Mouse (Mus musculus) stomach, postnatal 0 days (tissue): Measurements from ENCODE around the gene Bricd5. TPM values are rescaled to one million over a fixed set of nuclear protein-coding genes. Genes with fewer than 3 reads are reported as not detected.

Source experiments
- ATAC-seq: fragments of 200-750 bp; cut with Nextera tagmentation; 2 replicates; pipeline ENCODE4 v1.8.0; 2017; ENCODE audit not compliant: low FRiP score, low TSS enrichment
- DNase-seq: peaks from one replicate; pipeline ENCODE4 v3.0.0-alpha.2; 2016; ENCODE audit warnings: low spot score
- H3K27ac ChIP-seq: fragments of 300-500 bp; sonication (generic); replicated peaks from 2 replicates; pipeline ENCODE4 v1.5.1; 2014; ENCODE audit warnings: mild to moderate bottlenecking, control low read depth
- H3K27me3 ChIP-seq: fragments of 300-500 bp; sonication (generic); 2 replicates; pipeline ENCODE4 v1.6.1; 2014; ENCODE audit warnings: low read length; ENCODE audit not compliant: control insufficient read depth, insufficient read depth
- H3K36me3 ChIP-seq: fragments of 300-500 bp; sonication (generic); 2 replicates; pipeline ENCODE4 v1.6.1; 2014; ENCODE audit warnings: low read length, mixed read lengths; ENCODE audit not compliant: control insufficient read depth, insufficient read depth
- H3K4me1 ChIP-seq: fragments of 300-500 bp; sonication (generic); replicated peaks from 2 replicates; pipeline ENCODE4 v1.6.1; 2014; ENCODE audit warnings: antibody characterized with exemption; ENCODE audit not compliant: control insufficient read depth, insufficient read depth
- H3K4me2 ChIP-seq: fragments of 300-500 bp; sonication (generic); replicated peaks from 2 replicates; pipeline ENCODE4 v1.6.1; 2014; ENCODE audit warnings: low read depth, mild to moderate bottlenecking, control low read depth, moderate library complexity
- H3K4me3 ChIP-seq: fragments of 300-500 bp; sonication (generic); 2 replicates; pipeline ENCODE4 v1.5.1; 2014; ENCODE audit warnings: low read depth, low read length, control low read depth
- H3K9ac ChIP-seq: fragments of 300-500 bp; sonication (generic); 2 replicates; pipeline ENCODE4 v1.6.1; 2014; ENCODE audit warnings: mild to moderate bottlenecking, low read length, control low read depth, mixed read lengths
- H3K9me3 ChIP-seq: fragments of 300-500 bp; sonication (generic); 2 replicates; pipeline ENCODE4 v1.6.1; 2016; ENCODE audit warnings: low read length; ENCODE audit not compliant: control insufficient read depth
- CTCF ChIP-seq: IDR thresholded peaks from 2 replicates; pipeline ENCODE4 v1.5.1; 2016; ENCODE audit warnings: antibody characterized with exemption, low read depth, mild to moderate bottlenecking, moderate library complexity
- EP300 ChIP-seq: optimal IDR thresholded peaks from 2 replicates; pipeline ENCODE3; 2016; ENCODE audit warnings: antibody characterized with exemption
- WGBS: fragments of 180-500 bp; shearing (Covaris S2); extraction: QIAGEN DNeasy Blood & Tissue Kit; methylation state at CpG from one replicate; pipeline ENCODE4 v1.1.7; 2014; 5-methylcytosine and 5-hydroxymethylcytosine counted together
- polyA plus RNA-seq: library from polyadenylated mRNA; unstranded; fragments of >200 nt; fragmentation: Nextera tagmentation; extraction: Ambion mirVana; gene quantifications from 2 replicates; pipeline ENCODE4 v1.2.1, GENCODE M21; 2015

Gene Bricd5
- polyA plus RNA-seq, 1 experiment from 2014 or later: not detected

- no peaks in the 10 kb centered on the region for H3K27me3 ChIP-seq
Observed at GRCm38 (mm10) chr17:24506332-24507070, 32.8 kb downstream of the Bricd5 start.

GRCm38 (mm10) chr17:24507129-24507664, 33.5 kb downstream of the Bricd5 start:
- H3K9ac ChIP-seq: no peak overlapping the region
- ATAC-seq: no peak
- no peak overlapping the region for H3K4me3 ChIP-seq
- TF ChIP-seq CTCF: no peak
- no peak for TF ChIP-seq EP300
- no peaks in the 10 kb centered on the region for H3K27me3 ChIP-seq
- peaks cover 26% of the 10 kb centered on the region for H3K36me3 ChIP-seq
- no peaks in the 10 kb centered on the region for H3K9me3 ChIP-seq
- no peaks in the 10 kb centered on the region; the same call in 1 of the 2 replicates for H3K4me1 ChIP-seq
- no peak overlapping the region for H3K27ac ChIP-seq
- 43% methylated on average over 19 of the region's 19 CpGs for WGBS
- DNase-seq: peak; percentile 49
- no peak overlapping the region for H3K4me2 ChIP-seq

More at GRCm38 (mm10) chr17:24506332-24507070, 32.8 kb downstream of the Bricd5 start:
- Histone ChIP-seq H3K4me2 (no peak overlapping the region; the same call in 1 of the 2 replicates), H3K4me1 (no peaks in the 10 kb centered on the region; the same call in 1 of the 2 replicates), H3K36me3 (peaks cover 25% of the 10 kb centered on the region), H3K4me3 (no peak overlapping the region), H3K9me3 (no peaks in the 10 kb centered on the region), H3K9ac (no peak overlapping the region), H3K27ac (no peak overlapping the region)
- no peak for TF ChIP-seq CTCF
- 44% methylated on average over 36 of the region's 36 CpGs for WGBS
- ATAC-seq (no peak), DNase-seq (peak; percentile 33)

- H3K36me3 ChIP-seq: peaks cover 27% of the 10 kb centered on the region
- no peaks in the 10 kb centered on the region for H3K9me3 ChIP-seq
- H3K4me3 ChIP-seq: no peak overlapping the region
- no peaks in the 10 kb centered on the region for H3K27me3 ChIP-seq
- no peaks in the 10 kb centered on the region; the same call in 1 of the 2 replicates for H3K4me1 ChIP-seq
- no peak overlapping the region for H3K4me2 ChIP-seq
- no peak overlapping the region for H3K9ac ChIP-seq
- WGBS: 63% methylated on average over 12 of the region's 12 CpGs
- ATAC-seq (0 out of 2 replicates have a peak, but pooled peaks have one; percentile 8), DNase-seq (no peak)
- TF ChIP-seq CTCF (no peak), EP300 (no peak)
- no peak overlapping the region for H3K27ac ChIP-seq
Observed at GRCm38 (mm10) chr17:24507806-24508460, 34.2 kb downstream of the Bricd5 start.

GRCm38 (mm10) chr17:24513609-24514008, 39.9 kb downstream of the Bricd5 start:
- peaks cover 48% of the 10 kb centered on the region for H3K36me3 ChIP-seq
- peak; percentile 76 for DNase-seq
- H3K4me1 ChIP-seq: no peaks in the 10 kb centered on the region
- no peak overlapping the region for H3K27ac ChIP-seq
- ATAC-seq: peak; percentile 35; the same call in 1 of the 2 replicates
- WGBS: 49% methylated on average over 5 of the region's 5 CpGs
- no peak overlapping the region for H3K4me3 ChIP-seq
- no peaks in the 10 kb centered on the region for H3K27me3 ChIP-seq
- no peaks in the 10 kb centered on the region for H3K9me3 ChIP-seq
- no peak overlapping the region for H3K4me2 ChIP-seq
- TF ChIP-seq EP300: no peak
- peak; percentile 82 for TF ChIP-seq CTCF
- no peak overlapping the region for H3K9ac ChIP-seq

- 75% methylated on average over 24 of the region's 24 CpGs for WGBS
- Histone ChIP-seq H3K36me3 (peaks cover 42% of the 10 kb centered on the region), H3K4me1 (no peaks in the 10 kb centered on the region), H3K9ac (no peak overlapping the region), H3K27ac (peak overlapping the region; percentile 45; the same call in 1 of the 2 replicates), H3K4me3 (no peak overlapping the region), H3K9me3 (no peaks in the 10 kb centered on the region), H3K27me3 (no peaks in the 10 kb centered on the region), H3K4me2 (no peak overlapping the region)
- no peak for DNase-seq
- ATAC-seq: no peak
- no peak for TF ChIP-seq EP300
- no peak for TF ChIP-seq CTCF
Observed at GRCm38 (mm10) chr17:24514270-24515257, 40.9 kb downstream of the Bricd5 start.
